Mouse (Mus musculus) heart, postnatal 0 days (tissue): ENCODE measurements around the gene Olfr224.
"Not testable (repeated sequence)": the region's sequence is repeated elsewhere in the genome, so short reads cannot be mapped to it uniquely, and the experiment has no call there.

Source experiments
- CTCF ChIP-seq: IDR thresholded peaks from 2 replicates; pipeline ENCODE4 v1.5.1; 2016; ENCODE audit warnings: antibody characterized with exemption, control low read depth, low read depth
- EP300 ChIP-seq: IDR thresholded peaks from 2 replicates; pipeline ENCODE4 v1.6.1; 2016; ENCODE audit warnings: antibody characterized with exemption, low read depth

DNA sequence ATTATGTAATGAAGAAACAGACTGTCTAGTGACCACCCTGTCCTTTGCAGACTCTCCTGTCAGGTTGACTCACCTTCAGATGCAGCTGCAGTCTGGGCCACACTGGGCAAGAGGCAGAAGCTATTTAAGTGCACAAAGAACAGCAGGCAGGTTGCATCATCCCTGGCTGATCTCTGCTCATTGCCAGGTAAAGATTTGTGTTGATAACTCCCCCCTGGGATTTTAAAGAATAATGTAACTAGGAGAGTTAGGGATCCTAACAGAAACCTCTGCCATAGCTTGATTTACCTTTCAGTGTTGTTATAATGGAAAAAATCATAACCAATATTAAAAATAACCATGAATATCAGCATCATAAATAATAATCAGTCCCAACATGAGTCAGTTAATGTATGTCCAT is 35.6 kb downstream of the Olfr224 start, which contains the start of gene Olfr330:
- not testable (repeated sequence) for TF ChIP-seq CTCF, EP300
